Mouse (Mus musculus) c-Kit-positive CD71-positive TER-119-positive erythroid progenitor cells, embryonic 14.5 days (primary cell): ENCODE results near the gene Camk1d.

Source experiments
- DNase-seq: peaks from one replicate; pipeline ENCODE4 v3.0.0-alpha.2; 2013; ENCODE audit warnings: low spot score

Gene Camk1d

GRCm38 (mm10) chr2:5661946-5662345, 52.4 kb downstream of the Camk1d start:
- DNase-seq = no peak

- DNase-seq = no peak
Measured at GRCm38 (mm10) chr2:5658000-5658399, 56.3 kb downstream of the Camk1d start.

- DNase-seq = no peak
Measured at GRCm38 (mm10) chr2:5656326-5656725, 58.0 kb downstream of the Camk1d start.

- DNase-seq = no peak
Measured at GRCm38 (mm10) chr2:5652071-5652470, 62.2 kb downstream of the Camk1d start.

- DNase-seq = no peak
Measured at GRCm38 (mm10) chr2:5651285-5651870, 62.9 kb downstream of the Camk1d start.

- no peak for DNase-seq
Measured at GRCm38 (mm10) chr2:5649226-5649625, 65.1 kb downstream of the Camk1d start.

GRCm38 (mm10) chr2:5648764-5649163, 65.6 kb downstream of the Camk1d start:
- no peak for DNase-seq

GRCm38 (mm10) chr2:5646322-5646721, 68.0 kb downstream of the Camk1d start:
- DNase-seq = no peak

GRCm38 (mm10) chr2:5645584-5645983, 68.7 kb downstream of the Camk1d start:
- no peak for DNase-seq

GRCm38 (mm10) chr2:5643937-5644336, 70.4 kb downstream of the Camk1d start:
- no peak for DNase-seq

GRCm38 (mm10) chr2:5643226-5643625, 71.1 kb downstream of the Camk1d start:
- DNase-seq = no peak

GRCm38 (mm10) chr2:5642624-5643023, 71.7 kb downstream of the Camk1d start:
- no peak for DNase-seq

- DNase-seq = no peak
Measured at GRCm38 (mm10) chr2:5641678-5642077, 72.6 kb downstream of the Camk1d start.

GRCm38 (mm10) chr2:5640586-5640985, 73.7 kb downstream of the Camk1d start:
- no peak for DNase-seq

GRCm38 (mm10) chr2:5636801-5637742, 77.2 kb downstream of the Camk1d start:
- no peak for DNase-seq

- no peak for DNase-seq
Measured at GRCm38 (mm10) chr2:5632355-5632684, 82.0 kb downstream of the Camk1d start.

GRCm38 (mm10) chr2:5631676-5632354, 82.5 kb downstream of the Camk1d start:
- no peak for DNase-seq

GRCm38 (mm10) chr2:5630710-5631109, 83.6 kb downstream of the Camk1d start:
- DNase-seq = no peak

GRCm38 (mm10) chr2:5624379-5624778, 89.9 kb downstream of the Camk1d start:
- DNase-seq = no peak

- no peak for DNase-seq
Measured at GRCm38 (mm10) chr2:5618361-5618896, 95.9 kb downstream of the Camk1d start.

GRCm38 (mm10) chr2:5614896-5615295, 99.4 kb downstream of the Camk1d start:
- DNase-seq = peak; percentile 68

- DNase-seq = no peak
Measured at GRCm38 (mm10) chr2:5614308-5614705, 100.0 kb downstream of the Camk1d start.
